Mouse (Mus musculus): ENCODE results near the gene Tacc3. TPM values are rescaled to one million over a fixed set of nuclear protein-coding genes. Genes with fewer than 3 reads are reported as not detected.

The Tacc3 gene
- polyA plus RNA-seq, 2 experiments: 69.1 to 138 TPM

- H3K4me2 ChIP-seq (ENCODE audit: low read depth): no peak overlapping the region
- H3K4me3 ChIP-seq (ENCODE audit: insufficient read depth in 1 of 2, low read depth in 2 of 2, low read length in 2 of 2): no peak overlapping the region
- H3K9me3 ChIP-seq (ENCODE audit: control insufficient read depth, low read length): no peaks in the 10 kb centered on the region
- H3K27ac ChIP-seq: no peak overlapping the region
- ATAC-seq (ENCODE audit: insufficient read depth) (no peak), DNase-seq (ENCODE audit: low read depth in 3 of 3, low spot score in 3 of 3) (no peak)
- H3K9ac ChIP-seq (replicated peaks): no peak overlapping the region
- TF ChIP-seq EP300 (IDR thresholded peaks at IDR 0.05; ENCODE audit: low read depth) (no peak), CTCF (IDR thresholded peaks at IDR 0.05; ENCODE audit: low read depth) (no peak)
- WGBS (ENCODE audit: insufficient replicate concordance): 59% methylated on average over 1 of the region's 1 CpGs
- H3K27me3 ChIP-seq (ENCODE audit: control insufficient read depth, insufficient read depth, low read length): peaks cover 28% of the 10 kb centered on the region
- H3K36me3 ChIP-seq (replicated peaks; ENCODE audit: control insufficient read depth, insufficient read depth, low read depth): no peaks in the 10 kb centered on the region
- H3K4me1 ChIP-seq (replicated peaks; ENCODE audit: control insufficient read depth in 2 of 2, insufficient read depth in 2 of 2, low read length in 1 of 2): peaks cover 0 to 14% of the 10 kb centered on the region in 2 experiments; a peak in 2 of 4 replicates
Measured at GRCm38 (mm10) chr5:33697534-33697933, 39.6 kb downstream of the Tacc3 start.

- 45% methylated on average over 13 of the region's 13 CpGs for WGBS (ENCODE audit: insufficient replicate concordance)
- ATAC-seq (ENCODE audit: insufficient read depth) (no peak), DNase-seq (ENCODE audit: low read depth in 3 of 3, low spot score in 3 of 3) (no peak)
- H3K36me3 ChIP-seq (replicated peaks; ENCODE audit: control insufficient read depth, insufficient read depth, low read depth): no peaks in the 10 kb centered on the region
- no peak overlapping the region for H3K27ac ChIP-seq
- no peak overlapping the region for H3K4me3 ChIP-seq (ENCODE audit: insufficient read depth in 1 of 2, low read depth in 2 of 2, low read length in 2 of 2)
- H3K4me2 ChIP-seq (ENCODE audit: low read depth): no peak overlapping the region
- no peaks in the 10 kb centered on the region for H3K9me3 ChIP-seq (ENCODE audit: control insufficient read depth, low read length)
- H3K9ac ChIP-seq (replicated peaks): no peak overlapping the region
- TF ChIP-seq EP300 (IDR thresholded peaks at IDR 0.05; ENCODE audit: low read depth) (no peak), CTCF (IDR thresholded peaks at IDR 0.05; ENCODE audit: low read depth) (no peak)
- peaks cover 0 to 11% of the 10 kb centered on the region in 2 experiments; a peak in 2 of 4 replicates for H3K4me1 ChIP-seq (replicated peaks; ENCODE audit: control insufficient read depth in 2 of 2, insufficient read depth in 2 of 2, low read length in 1 of 2)
- H3K27me3 ChIP-seq (ENCODE audit: control insufficient read depth, insufficient read depth, low read length): peaks cover 28% of the 10 kb centered on the region
Measured at GRCm38 (mm10) chr5:33697947-33698512, 40.1 kb downstream of the Tacc3 start.

- 71% methylated on average over 5 of the region's 5 CpGs for WGBS (ENCODE audit: insufficient replicate concordance)
- Histone ChIP-seq H3K27me3 (ENCODE audit: control insufficient read depth, insufficient read depth, low read length) (peaks cover 25% of the 10 kb centered on the region), H3K4me1 (replicated peaks; ENCODE audit: control insufficient read depth in 2 of 2, insufficient read depth in 2 of 2, low read length in 1 of 2) (peaks cover 0 to 11% of the 10 kb centered on the region in 2 experiments; a peak in 2 of 4 replicates), H3K4me2 (ENCODE audit: low read depth) (no peak overlapping the region), H3K27ac (no peak overlapping the region), H3K36me3 (replicated peaks; ENCODE audit: control insufficient read depth, insufficient read depth, low read depth) (no peaks in the 10 kb centered on the region), H3K9me3 (ENCODE audit: control insufficient read depth, low read length) (no peaks in the 10 kb centered on the region), H3K4me3 (ENCODE audit: insufficient read depth in 1 of 2, low read depth in 2 of 2, low read length in 2 of 2) (no peak overlapping the region), H3K9ac (replicated peaks) (no peak overlapping the region)
- TF ChIP-seq CTCF (IDR thresholded peaks at IDR 0.05; ENCODE audit: low read depth): no peak
- no peak for TF ChIP-seq EP300 (IDR thresholded peaks at IDR 0.05; ENCODE audit: low read depth)
- no peak for DNase-seq (ENCODE audit: low read depth in 3 of 3, low spot score in 3 of 3)
- no peak for ATAC-seq (ENCODE audit: insufficient read depth)
Measured at GRCm38 (mm10) chr5:33698669-33699068, 40.7 kb downstream of the Tacc3 start.

GRCm38 (mm10) chr5:33700010-33700409 is 42.1 kb downstream of the Tacc3 start:
- no peak overlapping the region for H3K4me3 ChIP-seq (ENCODE audit: insufficient read depth in 1 of 2, low read depth in 2 of 2, low read length in 2 of 2)
- H3K4me1 ChIP-seq (replicated peaks; ENCODE audit: control insufficient read depth in 2 of 2, insufficient read depth in 2 of 2, low read length in 1 of 2): peaks cover 0 to 9% of the 10 kb centered on the region in 2 experiments; a peak in 2 of 4 replicates
- no peak for TF ChIP-seq EP300 (IDR thresholded peaks at IDR 0.05; ENCODE audit: low read depth)
- TF ChIP-seq CTCF (IDR thresholded peaks at IDR 0.05; ENCODE audit: low read depth): no peak
- peaks cover 18% of the 10 kb centered on the region for H3K27me3 ChIP-seq (ENCODE audit: control insufficient read depth, insufficient read depth, low read length)
- no peaks in the 10 kb centered on the region for H3K9me3 ChIP-seq (ENCODE audit: control insufficient read depth, low read length)
- H3K27ac ChIP-seq: no peak overlapping the region
- no peak for DNase-seq (ENCODE audit: low read depth in 3 of 3, low spot score in 3 of 3)
- no peaks in the 10 kb centered on the region for H3K36me3 ChIP-seq (replicated peaks; ENCODE audit: control insufficient read depth, insufficient read depth, low read depth)
- H3K4me2 ChIP-seq (ENCODE audit: low read depth): no peak overlapping the region
- 49% methylated on average over 13 of the region's 13 CpGs for WGBS (ENCODE audit: insufficient replicate concordance)
- no peak overlapping the region for H3K9ac ChIP-seq (replicated peaks)
- ATAC-seq (ENCODE audit: insufficient read depth): no peak

- Histone ChIP-seq H3K4me2 (ENCODE audit: low read depth) (no peak overlapping the region), H3K36me3 (replicated peaks; ENCODE audit: control insufficient read depth, insufficient read depth, low read depth) (no peaks in the 10 kb centered on the region), H3K27me3 (ENCODE audit: control insufficient read depth, insufficient read depth, low read length) (no peaks in the 10 kb centered on the region), H3K27ac (no peak overlapping the region), H3K9me3 (ENCODE audit: control insufficient read depth, low read length) (no peaks in the 10 kb centered on the region), H3K9ac (replicated peaks) (no peak overlapping the region), H3K4me3 (ENCODE audit: insufficient read depth in 1 of 2, low read depth in 2 of 2, low read length in 2 of 2) (no peak overlapping the region), H3K4me1 (replicated peaks; ENCODE audit: control insufficient read depth in 2 of 2, insufficient read depth in 2 of 2, low read length in 1 of 2) (peaks cover 0 to 18% of the 10 kb centered on the region in 2 experiments; a peak in 2 of 4 replicates)
- no peak for DNase-seq (ENCODE audit: low read depth in 3 of 3, low spot score in 3 of 3)
- 60% methylated on average over 11 of the region's 11 CpGs for WGBS (ENCODE audit: insufficient replicate concordance)
- no peak for ATAC-seq (ENCODE audit: insufficient read depth)
- TF ChIP-seq CTCF (IDR thresholded peaks at IDR 0.05; ENCODE audit: low read depth): no peak
- TF ChIP-seq EP300 (IDR thresholded peaks at IDR 0.05; ENCODE audit: low read depth): no peak
Measured at GRCm38 (mm10) chr5:33701832-33702231, 43.9 kb downstream of the Tacc3 start.

Data from liver, embryonic 14.5 days (tissue).